Mouse (Mus musculus) intestine, embryonic 15.5 days (tissue): Measurements from ENCODE around the gene Nrcam. TPM values are rescaled to one million over a fixed set of nuclear protein-coding genes. Genes with fewer than 3 reads are reported as not detected.

ENCODE experiments used
- ATAC-seq: fragments of 200-750 bp; cut with Nextera tagmentation; 2 replicates; pipeline ENCODE4 v1.8.0; 2017; ENCODE audit warnings: moderate TSS enrichment, moderate library complexity
- H3K27ac ChIP-seq: fragments of 300-500 bp; sonication (generic); 2 replicates; pipeline ENCODE4 v1.5.1; 2015; ENCODE audit warnings: mild to moderate bottlenecking, inconsistent platforms
- H3K27me3 ChIP-seq: fragments of 300-500 bp; sonication (generic); replicated peaks from 2 replicates; pipeline ENCODE4 v1.6.1; 2015; ENCODE audit warnings: inconsistent platforms
- H3K36me3 ChIP-seq: fragments of 300-500 bp; sonication (generic); 2 replicates; pipeline ENCODE4 v1.6.1; 2015; ENCODE audit warnings: inconsistent platforms
- H3K4me1 ChIP-seq: fragments of 300-500 bp; sonication (generic); replicated peaks from 2 replicates; pipeline ENCODE4 v1.6.1; 2015; ENCODE audit warnings: inconsistent platforms
- H3K4me2 ChIP-seq: fragments of 300-500 bp; sonication (generic); replicated peaks from 2 replicates; pipeline ENCODE4 v1.6.1; 2015; ENCODE audit warnings: mild to moderate bottlenecking, inconsistent platforms
- H3K4me3 ChIP-seq: fragments of 300-500 bp; sonication (generic); replicated peaks from 2 replicates; pipeline ENCODE4 v1.5.1; 2015; ENCODE audit warnings: inconsistent platforms
- H3K9ac ChIP-seq: fragments of 300-500 bp; sonication (generic); 2 replicates; pipeline ENCODE4 v1.6.1; 2015; ENCODE audit warnings: inconsistent platforms
- H3K9me3 ChIP-seq: fragments of 300-500 bp; sonication (generic); 2 replicates; pipeline ENCODE4 v1.6.1; 2016; ENCODE audit warnings: inconsistent platforms
- WGBS: fragments of 180-500 bp; shearing (Covaris S2); methylation state at CpG from one replicate; pipeline ENCODE4 v1.1.7; 2015; 5-methylcytosine and 5-hydroxymethylcytosine counted together
- polyA plus RNA-seq: library from polyadenylated mRNA; unstranded; fragments of >200 nt; fragmentation: Nextera tagmentation; extraction: Ambion mirVana; gene quantifications from 2 replicates; pipeline ENCODE4 v1.2.1, GENCODE M21; 2015

The Nrcam gene
- polyA plus RNA-seq, 1 experiment from 2014 or later, result 4.4 TPM

DNA sequence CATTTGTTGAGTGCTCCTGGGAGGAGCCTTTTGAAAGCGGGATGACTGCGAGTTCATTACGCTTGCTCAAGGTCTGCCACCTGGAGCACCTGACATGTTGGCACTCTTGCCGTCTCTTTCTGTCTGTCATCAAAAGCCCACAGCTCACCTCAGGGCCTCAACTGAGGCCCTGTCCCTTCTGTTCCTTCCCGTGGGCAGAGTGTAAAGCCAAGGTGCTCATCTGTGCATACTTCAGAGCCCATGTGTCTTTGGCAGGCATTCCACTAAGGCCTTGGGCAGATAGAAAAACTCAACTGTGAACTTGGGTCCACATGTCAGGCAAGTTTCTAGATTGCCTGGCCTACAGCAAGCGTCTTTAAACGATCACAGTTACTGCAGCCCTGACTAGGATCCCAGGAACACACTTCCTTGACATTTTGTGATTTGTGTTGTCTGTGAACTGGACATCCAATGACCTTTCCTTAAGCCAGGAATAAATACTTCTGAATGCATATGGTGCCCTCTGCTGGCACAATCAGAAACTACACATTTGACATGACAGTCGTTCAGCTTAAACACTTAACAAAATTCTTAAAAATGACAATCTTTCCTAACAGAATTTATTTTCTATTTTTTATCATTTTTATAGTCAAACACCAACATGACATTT lies 219.2 kb downstream of the Nrcam start:
- H3K9ac ChIP-seq, result no peak overlapping the region
- no peak overlapping the region for H3K4me3 ChIP-seq
- no peaks in the 10 kb centered on the region for H3K9me3 ChIP-seq
- no peak overlapping the region for H3K27ac ChIP-seq
- no peak overlapping the region for H3K4me2 ChIP-seq
- WGBS, result 52% methylated on average over 8 of the region's 8 CpGs
- 0 out of 2 replicates have a peak, but pooled peaks have one; percentile 28 for ATAC-seq
- H3K36me3 ChIP-seq, result no peaks in the 10 kb centered on the region
- H3K27me3 ChIP-seq, result no peaks in the 10 kb centered on the region
- H3K4me1 ChIP-seq, result no peaks in the 10 kb centered on the region

- 51% methylated on average over 9 of the region's 9 CpGs for WGBS
Measured at GRCm38 (mm10) chr12:44548465-44548864, 219.8 kb downstream of the Nrcam start.

GRCm38 (mm10) chr12:44551614-44552013 lies 222.9 kb downstream of the Nrcam start:
- H3K4me3 ChIP-seq, result no peak overlapping the region
- no peak for ATAC-seq
- no peaks in the 10 kb centered on the region for H3K36me3 ChIP-seq
- no peaks in the 10 kb centered on the region for H3K9me3 ChIP-seq
- no peak overlapping the region for H3K9ac ChIP-seq
- H3K4me2 ChIP-seq, result no peak overlapping the region
- no peaks in the 10 kb centered on the region for H3K4me1 ChIP-seq
- H3K27ac ChIP-seq, result no peak overlapping the region
- no peaks in the 10 kb centered on the region for H3K27me3 ChIP-seq

More at GRCm38 (mm10) chr12:44548465-44548864, 219.8 kb downstream of the Nrcam start:
- Histone ChIP-seq H3K4me2 (no peak overlapping the region), H3K9me3 (no peaks in the 10 kb centered on the region), H3K4me3 (no peak overlapping the region), H3K4me1 (no peaks in the 10 kb centered on the region), H3K36me3 (no peaks in the 10 kb centered on the region), H3K27ac (no peak overlapping the region), H3K27me3 (no peaks in the 10 kb centered on the region), H3K9ac (no peak overlapping the region)
- ATAC-seq, result no peak

- H3K36me3 ChIP-seq, result no peaks in the 10 kb centered on the region
- ATAC-seq, result no peak
- no peak overlapping the region for H3K4me3 ChIP-seq
- no peaks in the 10 kb centered on the region for H3K4me1 ChIP-seq
- no peak overlapping the region for H3K4me2 ChIP-seq
- no peak overlapping the region for H3K9ac ChIP-seq
- H3K9me3 ChIP-seq, result no peaks in the 10 kb centered on the region
- H3K27me3 ChIP-seq, result no peaks in the 10 kb centered on the region
- 78% methylated on average over 2 of the region's 2 CpGs for WGBS
- H3K27ac ChIP-seq, result no peak overlapping the region
Measured at GRCm38 (mm10) chr12:44554051-44554450, 225.4 kb downstream of the Nrcam start.

- no peak overlapping the region for H3K27ac ChIP-seq
- H3K4me3 ChIP-seq, result no peak overlapping the region
- ATAC-seq, result no peak
- no peaks in the 10 kb centered on the region for H3K27me3 ChIP-seq
- no peaks in the 10 kb centered on the region for H3K36me3 ChIP-seq
- H3K4me1 ChIP-seq, result no peaks in the 10 kb centered on the region
- no peak overlapping the region for H3K9ac ChIP-seq
- no peaks in the 10 kb centered on the region for H3K9me3 ChIP-seq
- no peak overlapping the region for H3K4me2 ChIP-seq
- 96% methylated on average over 1 of the region's 1 CpGs for WGBS
Measured at GRCm38 (mm10) chr12:44554808-44555207, 226.1 kb downstream of the Nrcam start.

DNA sequence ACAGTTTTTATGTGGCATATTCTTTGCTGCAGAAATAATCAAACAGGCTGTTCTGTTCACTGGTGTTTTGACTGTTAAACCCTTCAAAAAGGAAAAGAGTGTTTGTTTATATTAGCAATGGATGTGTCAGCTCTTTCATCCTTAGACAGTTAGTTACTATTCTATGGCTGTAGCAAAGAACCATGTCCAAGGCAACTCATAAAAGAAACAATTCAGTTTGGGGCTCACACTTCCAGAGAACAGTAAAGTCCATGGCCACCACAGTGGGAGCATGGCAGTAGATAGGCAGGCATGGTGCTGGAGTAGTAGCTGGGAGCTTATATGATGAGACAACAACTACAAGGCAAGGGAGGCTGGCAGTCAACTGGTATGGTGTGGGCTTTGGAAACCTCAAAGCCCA lies 231.3 kb downstream of the Nrcam start:
- Histone ChIP-seq H3K4me1 (no peaks in the 10 kb centered on the region), H3K27ac (no peak overlapping the region), H3K9ac (no peak overlapping the region), H3K27me3 (no peaks in the 10 kb centered on the region), H3K4me3 (no peak overlapping the region), H3K36me3 (no peaks in the 10 kb centered on the region), H3K9me3 (no peaks in the 10 kb centered on the region), H3K4me2 (no peak overlapping the region)
- no peak for ATAC-seq

GRCm38 (mm10) chr12:44570070-44570469 lies 241.4 kb downstream of the Nrcam start:
- no peak overlapping the region for H3K4me2 ChIP-seq
- no peaks in the 10 kb centered on the region for H3K36me3 ChIP-seq
- no peaks in the 10 kb centered on the region for H3K27me3 ChIP-seq
- H3K27ac ChIP-seq, result no peak overlapping the region
- WGBS, result 82% methylated on average over 7 of the region's 7 CpGs
- H3K9ac ChIP-seq, result no peak overlapping the region
- H3K9me3 ChIP-seq, result no peaks in the 10 kb centered on the region
- no peaks in the 10 kb centered on the region for H3K4me1 ChIP-seq
- no peak for ATAC-seq
- no peak overlapping the region for H3K4me3 ChIP-seq

- no peak overlapping the region for H3K4me2 ChIP-seq
- no peaks in the 10 kb centered on the region for H3K9me3 ChIP-seq
- no peak overlapping the region for H3K4me3 ChIP-seq
- H3K9ac ChIP-seq, result no peak overlapping the region
- ATAC-seq, result no peak
- H3K36me3 ChIP-seq, result no peaks in the 10 kb centered on the region
- no peak overlapping the region for H3K27ac ChIP-seq
- 19% methylated on average over 3 of the region's 3 CpGs for WGBS
- H3K4me1 ChIP-seq, result no peaks in the 10 kb centered on the region
- no peaks in the 10 kb centered on the region for H3K27me3 ChIP-seq
Measured at GRCm38 (mm10) chr12:44572664-44573063, 244.0 kb downstream of the Nrcam start.

- Histone ChIP-seq H3K36me3 (no peaks in the 10 kb centered on the region), H3K4me2 (no peak overlapping the region), H3K27ac (no peak overlapping the region), H3K9me3 (no peaks in the 10 kb centered on the region), H3K9ac (no peak overlapping the region), H3K4me1 (no peaks in the 10 kb centered on the region), H3K27me3 (no peaks in the 10 kb centered on the region), H3K4me3 (no peak overlapping the region)
- no peak for ATAC-seq
- 89% methylated on average over 3 of the region's 3 CpGs for WGBS
Measured at GRCm38 (mm10) chr12:44574167-44574566, 245.5 kb downstream of the Nrcam start.

GRCm38 (mm10) chr12:44601410-44602149 lies 272.9 kb downstream of the Nrcam start:
- Histone ChIP-seq H3K9me3 (no peaks in the 10 kb centered on the region), H3K4me3 (no peak overlapping the region), H3K36me3 (no peaks in the 10 kb centered on the region), H3K27me3 (no peaks in the 10 kb centered on the region), H3K4me1 (no peaks in the 10 kb centered on the region), H3K27ac (no peak overlapping the region), H3K4me2 (no peak overlapping the region), H3K9ac (no peak overlapping the region)
- WGBS, result 37% methylated on average over 16 of the region's 16 CpGs
- no peak for ATAC-seq

- no peaks in the 10 kb centered on the region for H3K27me3 ChIP-seq
- no peak overlapping the region for H3K4me2 ChIP-seq
- 50% methylated on average over 11 of the region's 11 CpGs for WGBS
- no peak overlapping the region for H3K4me3 ChIP-seq
- no peaks in the 10 kb centered on the region for H3K36me3 ChIP-seq
- no peaks in the 10 kb centered on the region for H3K9me3 ChIP-seq
- H3K27ac ChIP-seq, result no peak overlapping the region
- no peaks in the 10 kb centered on the region for H3K4me1 ChIP-seq
- no peak for ATAC-seq
- no peak overlapping the region for H3K9ac ChIP-seq
Measured at GRCm38 (mm10) chr12:44602269-44602957, 273.7 kb downstream of the Nrcam start.

DNA sequence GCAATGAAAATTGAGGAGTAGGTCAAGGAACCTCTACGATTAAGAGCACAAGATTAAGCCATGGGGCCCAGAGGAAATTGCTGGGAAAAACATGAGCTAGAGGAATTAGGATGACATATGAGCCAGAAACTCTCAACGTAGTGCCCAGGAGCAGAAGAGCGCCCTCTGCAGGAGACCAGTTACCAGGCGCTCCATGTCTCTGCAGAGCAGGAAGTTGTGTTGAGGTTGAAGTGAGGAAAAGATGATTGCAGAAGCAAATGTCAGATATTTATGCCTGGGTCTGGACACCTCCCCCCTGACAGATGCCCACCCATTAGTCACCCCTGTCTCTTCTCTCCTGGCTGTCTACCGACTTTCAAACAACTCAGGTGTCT lies 274.3 kb downstream of the Nrcam start:
- no peak for ATAC-seq
- no peaks in the 10 kb centered on the region for H3K27me3 ChIP-seq
- WGBS, result 65% methylated on average over 5 of the region's 5 CpGs

More for the DNA sequence above, 274.3 kb downstream of the Nrcam start:
- no peak overlapping the region for H3K9ac ChIP-seq
- H3K36me3 ChIP-seq, result no peaks in the 10 kb centered on the region
- H3K9me3 ChIP-seq, result no peaks in the 10 kb centered on the region
- H3K27ac ChIP-seq, result no peak overlapping the region
- H3K4me3 ChIP-seq, result no peak overlapping the region
- H3K4me2 ChIP-seq, result no peak overlapping the region
- no peaks in the 10 kb centered on the region for H3K4me1 ChIP-seq
